Mouse (Mus musculus): ENCODE results near the gene Col9a1. TPM values are rescaled to one million over a fixed set of nuclear protein-coding genes. Genes with fewer than 3 reads are reported as not detected.

Gene Col9a1
- polyA plus RNA-seq, 1 experiment from 2014 or later = 0.84 TPM

DNA sequence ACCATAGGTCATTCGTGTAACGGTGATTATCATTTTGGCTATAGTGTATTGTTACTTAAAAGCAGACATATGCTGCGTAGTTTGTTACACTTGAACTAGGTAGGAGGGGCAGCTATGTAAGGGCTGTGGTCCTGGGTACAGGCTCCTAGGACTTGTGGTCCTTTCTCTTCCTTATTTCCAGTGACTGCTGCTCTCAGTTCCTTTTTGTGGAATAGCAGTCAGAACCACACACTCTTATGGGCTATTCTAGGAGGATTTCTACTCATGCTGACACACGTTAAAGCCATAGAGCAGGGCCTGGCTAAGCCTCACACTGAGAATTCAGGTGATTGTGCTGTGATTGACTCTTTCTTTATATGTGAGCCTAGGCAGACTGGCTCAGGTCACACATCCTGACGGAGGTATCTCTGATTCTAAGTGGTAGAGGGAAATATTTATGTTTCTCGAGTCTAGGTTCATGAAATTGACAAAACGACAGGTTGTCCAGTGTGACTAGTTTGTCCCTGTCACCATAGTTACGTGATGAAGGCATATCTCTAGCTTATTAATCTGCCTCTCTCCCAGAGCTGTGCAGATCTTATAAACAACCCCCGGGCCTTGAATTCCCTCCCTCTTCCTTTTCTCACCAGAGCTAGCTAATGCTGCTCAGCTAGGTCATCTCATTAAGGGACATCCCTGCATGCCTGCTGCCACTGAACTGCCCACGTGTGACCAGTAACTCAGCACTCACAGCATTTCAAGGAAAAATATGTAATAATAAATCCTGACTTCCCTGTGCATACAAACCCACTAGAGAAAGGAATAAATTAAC, 71.1 kb downstream of the Col9a1 start:
- H3K36me3 ChIP-seq (ENCODE audit: poor library complexity, severe bottlenecking) = no peaks in the 10 kb centered on the region
- no peak overlapping the region for H3K9ac ChIP-seq
- 72% methylated on average over 10 of the region's 10 CpGs for WGBS
- H3K9me3 ChIP-seq (replicated peaks) = no peaks in the 10 kb centered on the region
- no peak overlapping the region for H3K27ac ChIP-seq
- H3K4me2 ChIP-seq = no peak overlapping the region
- no peak overlapping the region for H3K4me3 ChIP-seq
- peaks cover 10% of the 10 kb centered on the region for H3K4me1 ChIP-seq
- H3K27me3 ChIP-seq = no peaks in the 10 kb centered on the region
- ATAC-seq = peak; percentile 64

DNA sequence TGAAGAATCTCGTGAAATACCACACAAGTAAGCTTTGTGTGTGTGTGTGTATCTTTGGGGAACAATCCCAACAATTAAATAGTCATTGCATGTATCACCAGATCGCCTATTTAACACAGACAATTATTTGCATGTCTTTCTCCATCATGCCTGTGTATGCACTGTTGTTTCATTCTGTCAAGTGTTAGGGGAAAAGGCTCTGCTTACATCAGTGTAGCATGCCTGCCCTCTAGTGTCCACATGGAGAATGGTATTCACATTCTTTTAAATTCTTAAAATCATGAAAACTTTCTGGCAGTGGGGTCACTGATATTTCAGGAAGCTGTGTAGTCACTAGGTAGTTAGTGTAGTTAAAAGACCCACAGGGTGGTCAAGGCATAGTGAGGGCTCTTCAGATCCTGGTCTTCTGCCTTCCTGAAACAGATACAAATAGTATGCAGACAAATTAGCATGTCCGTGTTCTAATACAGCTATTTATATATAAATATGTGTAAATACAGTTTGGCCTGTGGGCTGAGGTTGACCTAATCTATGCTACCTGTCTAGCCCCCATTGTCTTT, 71.8 kb downstream of the Col9a1 start:
- H3K27ac ChIP-seq = no peak overlapping the region
- H3K4me2 ChIP-seq = no peak overlapping the region
- H3K9ac ChIP-seq = no peak overlapping the region
- H3K36me3 ChIP-seq (ENCODE audit: poor library complexity, severe bottlenecking) = no peaks in the 10 kb centered on the region
- peaks cover 10% of the 10 kb centered on the region for H3K4me1 ChIP-seq
- H3K27me3 ChIP-seq = no peaks in the 10 kb centered on the region
- H3K9me3 ChIP-seq (replicated peaks) = no peaks in the 10 kb centered on the region
- WGBS = 43% methylated on average over 3 of the region's 3 CpGs
- peak; percentile 88 for ATAC-seq
- H3K4me3 ChIP-seq = no peak overlapping the region

GRCm38 (mm10) chr1:24257961-24258360, 80.6 kb downstream of the Col9a1 start:
- Histone ChIP-seq H3K4me3 (no peak overlapping the region), H3K4me2 (no peak overlapping the region), H3K9me3 (replicated peaks) (no peaks in the 10 kb centered on the region), H3K27ac (no peak overlapping the region), H3K36me3 (ENCODE audit: poor library complexity, severe bottlenecking) (no peaks in the 10 kb centered on the region), H3K27me3 (no peaks in the 10 kb centered on the region), H3K4me1 (no peaks in the 10 kb centered on the region), H3K9ac (no peak overlapping the region)
- 60% methylated on average over 5 of the region's 5 CpGs for WGBS
- no peak for ATAC-seq

DNA sequence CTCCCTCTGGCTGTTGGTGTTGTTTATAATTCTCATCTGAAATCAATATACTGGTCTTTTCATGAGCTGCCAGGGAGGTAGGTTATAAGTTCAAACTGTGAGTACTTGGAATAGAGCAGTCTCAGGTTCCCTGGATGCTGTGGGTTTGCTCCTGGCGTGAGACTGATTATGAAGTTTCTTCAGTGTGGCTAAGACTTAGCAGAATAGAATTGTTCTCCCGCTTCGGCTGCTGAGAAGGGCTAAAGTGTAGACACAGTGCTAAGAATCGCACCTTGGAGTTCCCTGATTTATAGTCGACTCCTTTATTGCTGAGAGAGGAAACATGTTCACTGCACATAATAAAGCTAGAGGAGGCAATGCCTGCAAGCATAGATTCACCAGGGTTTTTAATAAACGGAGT, 82.0 kb downstream of the Col9a1 start:
- no peaks in the 10 kb centered on the region for H3K36me3 ChIP-seq (ENCODE audit: poor library complexity, severe bottlenecking)
- no peak overlapping the region for H3K27ac ChIP-seq
- no peaks in the 10 kb centered on the region for H3K4me1 ChIP-seq
- H3K9me3 ChIP-seq (replicated peaks) = no peaks in the 10 kb centered on the region
- 78% methylated on average over 6 of the region's 6 CpGs for WGBS
- no peak overlapping the region for H3K9ac ChIP-seq
- H3K27me3 ChIP-seq = no peaks in the 10 kb centered on the region
- no peak for ATAC-seq
- no peak overlapping the region for H3K4me3 ChIP-seq
- H3K4me2 ChIP-seq = no peak overlapping the region

GRCm38 (mm10) chr1:24261181-24261580, 83.8 kb downstream of the Col9a1 start:
- Histone ChIP-seq H3K9ac (no peak overlapping the region), H3K4me1 (no peaks in the 10 kb centered on the region), H3K9me3 (replicated peaks) (no peaks in the 10 kb centered on the region), H3K36me3 (ENCODE audit: poor library complexity, severe bottlenecking) (no peaks in the 10 kb centered on the region), H3K27ac (no peak overlapping the region), H3K4me2 (no peak overlapping the region), H3K27me3 (no peaks in the 10 kb centered on the region), H3K4me3 (no peak overlapping the region)
- ATAC-seq = no peak

DNA sequence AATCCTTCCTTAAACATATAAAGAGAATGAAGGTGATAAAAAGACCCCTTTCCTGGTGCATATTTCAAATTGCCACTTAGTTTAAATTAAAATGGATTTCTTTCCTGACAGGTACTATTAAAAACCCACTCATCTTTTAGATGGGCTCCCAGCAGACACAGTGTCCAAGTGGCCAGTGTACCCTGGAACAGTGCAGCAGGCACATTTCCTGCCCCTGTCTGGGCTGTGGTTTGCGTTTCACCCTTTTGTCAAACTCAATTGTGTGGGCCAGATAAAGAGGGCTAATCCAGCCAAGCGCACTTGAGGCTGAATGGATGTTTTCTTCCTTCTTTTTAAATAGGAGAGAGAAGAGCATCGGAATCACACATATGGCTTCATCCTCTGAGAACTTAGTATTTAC, 89.6 kb downstream of the Col9a1 start:
- H3K9ac ChIP-seq = no peak overlapping the region
- H3K27me3 ChIP-seq = no peaks in the 10 kb centered on the region
- H3K4me1 ChIP-seq = no peaks in the 10 kb centered on the region
- H3K27ac ChIP-seq = no peak overlapping the region
- 4% methylated on average over 3 of the region's 3 CpGs for WGBS
- no peak overlapping the region for H3K4me3 ChIP-seq
- no peaks in the 10 kb centered on the region for H3K9me3 ChIP-seq (replicated peaks)
- H3K36me3 ChIP-seq (ENCODE audit: poor library complexity, severe bottlenecking) = no peaks in the 10 kb centered on the region
- no peak for ATAC-seq
- no peak overlapping the region for H3K4me2 ChIP-seq

GRCm38 (mm10) chr1:24286360-24286759, 109.0 kb downstream of the Col9a1 start:
- no peaks in the 10 kb centered on the region for H3K36me3 ChIP-seq (ENCODE audit: poor library complexity, severe bottlenecking)

GRCm38 (mm10) chr1:24292515-24292914, 115.1 kb downstream of the Col9a1 start:
- ATAC-seq = no peak
- Histone ChIP-seq H3K27me3 (no peaks in the 10 kb centered on the region), H3K4me1 (no peaks in the 10 kb centered on the region), H3K36me3 (ENCODE audit: poor library complexity, severe bottlenecking) (no peaks in the 10 kb centered on the region), H3K9me3 (replicated peaks) (no peaks in the 10 kb centered on the region), H3K4me3 (no peak overlapping the region), H3K4me2 (no peak overlapping the region), H3K27ac (no peak overlapping the region), H3K9ac (no peak overlapping the region)
- 80% methylated on average over 2 of the region's 2 CpGs for WGBS

More at GRCm38 (mm10) chr1:24286360-24286759, 109.0 kb downstream of the Col9a1 start:
- no peaks in the 10 kb centered on the region for H3K4me1 ChIP-seq
- H3K4me3 ChIP-seq = no peak overlapping the region
- WGBS = 69% methylated on average over 6 of the region's 6 CpGs
- no peak overlapping the region for H3K27ac ChIP-seq
- no peaks in the 10 kb centered on the region for H3K9me3 ChIP-seq (replicated peaks)
- no peak overlapping the region for H3K9ac ChIP-seq
- no peaks in the 10 kb centered on the region for H3K27me3 ChIP-seq
- no peak for ATAC-seq
- H3K4me2 ChIP-seq = no peak overlapping the region

DNA sequence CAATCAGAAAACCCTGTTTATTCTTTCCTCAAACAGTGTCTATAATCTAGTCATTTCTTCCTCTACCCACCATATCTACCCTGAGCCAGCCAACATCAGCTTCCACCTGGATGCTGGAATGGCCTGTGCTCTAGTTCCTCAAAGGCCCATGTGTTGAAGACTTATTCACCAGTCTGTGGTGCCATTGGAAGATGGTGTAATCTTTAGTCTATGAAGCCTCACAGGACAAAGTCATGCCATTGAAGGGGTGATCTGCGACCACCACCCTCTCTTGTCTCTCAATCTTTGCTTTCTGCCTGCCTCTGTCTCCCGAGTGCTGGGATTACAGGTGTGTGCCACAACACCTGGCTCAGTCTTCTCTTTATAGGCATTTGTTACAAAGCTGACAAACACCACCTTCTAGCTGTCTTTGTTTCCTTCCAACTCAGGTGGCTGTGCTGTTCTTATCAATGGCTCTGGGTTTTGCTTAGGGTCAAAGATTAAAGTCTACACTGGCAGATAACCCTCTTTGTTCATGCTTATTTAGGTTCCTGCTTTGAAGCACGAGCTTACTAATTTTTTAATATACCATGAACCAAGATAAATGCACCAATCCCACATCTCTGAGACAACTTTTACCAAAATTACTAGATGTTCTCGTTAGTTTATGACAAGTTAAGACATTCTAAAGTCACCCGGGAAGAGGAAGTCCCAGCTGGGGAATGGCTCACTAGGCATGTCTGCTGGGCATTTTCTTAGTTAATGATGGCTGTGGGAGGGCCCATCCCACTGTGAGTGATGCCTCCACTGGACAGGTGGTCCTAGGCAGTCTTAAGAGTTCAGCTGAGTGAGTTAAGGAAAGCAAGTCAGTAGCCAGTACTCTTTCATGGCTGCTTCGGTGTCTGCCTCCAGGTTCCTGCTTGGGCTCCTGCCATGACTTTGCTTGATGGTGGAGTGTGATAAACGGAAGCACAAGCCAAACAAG, 117.9 kb downstream of the Col9a1 start:
- no peaks in the 10 kb centered on the region for H3K36me3 ChIP-seq (ENCODE audit: poor library complexity, severe bottlenecking)
- H3K4me2 ChIP-seq = no peak overlapping the region
- WGBS = 88% methylated on average over 7 of the region's 7 CpGs
- no peaks in the 10 kb centered on the region for H3K4me1 ChIP-seq
- no peak overlapping the region for H3K4me3 ChIP-seq
- ATAC-seq = no peak
- no peaks in the 10 kb centered on the region for H3K9me3 ChIP-seq (replicated peaks)
- H3K27me3 ChIP-seq = no peaks in the 10 kb centered on the region
- H3K9ac ChIP-seq = no peak overlapping the region
- H3K27ac ChIP-seq = no peak overlapping the region

DNA sequence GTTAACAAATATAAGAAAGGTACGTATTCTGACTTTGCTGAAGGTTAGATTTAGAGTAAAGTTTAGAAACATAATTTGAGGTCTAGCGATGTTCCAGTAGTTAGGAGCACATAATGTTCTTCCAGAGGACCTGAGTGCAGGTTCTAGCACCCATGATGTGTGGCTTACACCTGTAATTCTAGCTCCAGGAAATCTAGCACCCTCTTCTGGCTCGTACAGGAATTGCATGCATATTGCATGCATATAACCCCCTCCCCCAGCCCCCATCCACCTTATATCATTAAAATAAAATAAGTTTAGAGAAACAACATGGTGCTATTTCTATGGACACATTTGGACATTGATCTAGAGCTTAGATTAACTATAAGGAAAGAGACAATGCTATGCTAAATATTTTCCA, 123.3 kb downstream of the Col9a1 start:
- ATAC-seq = no peak
- no peaks in the 10 kb centered on the region for H3K9me3 ChIP-seq (replicated peaks)

More for the DNA sequence above, 123.3 kb downstream of the Col9a1 start:
- Histone ChIP-seq H3K27me3 (no peaks in the 10 kb centered on the region), H3K36me3 (ENCODE audit: poor library complexity, severe bottlenecking) (no peaks in the 10 kb centered on the region), H3K4me2 (no peak overlapping the region), H3K4me3 (no peak overlapping the region), H3K4me1 (no peaks in the 10 kb centered on the region; the same call in 1 of the 2 replicates), H3K9ac (no peak overlapping the region), H3K27ac (no peak overlapping the region)
- 88% methylated on average over 3 of the region's 3 CpGs for WGBS
